Mouse (Mus musculus) cerebellum, postnatal 14 days (tissue): ENCODE data around the gene Abhd12.

Source experiments
- DNase-seq, 2 experiments: peaks; one replicate each; pipeline ENCODE4 v3.0.0; 2021; ENCODE audit warnings: mixed read lengths in 2 of 2

Abhd12 gene

DNA sequence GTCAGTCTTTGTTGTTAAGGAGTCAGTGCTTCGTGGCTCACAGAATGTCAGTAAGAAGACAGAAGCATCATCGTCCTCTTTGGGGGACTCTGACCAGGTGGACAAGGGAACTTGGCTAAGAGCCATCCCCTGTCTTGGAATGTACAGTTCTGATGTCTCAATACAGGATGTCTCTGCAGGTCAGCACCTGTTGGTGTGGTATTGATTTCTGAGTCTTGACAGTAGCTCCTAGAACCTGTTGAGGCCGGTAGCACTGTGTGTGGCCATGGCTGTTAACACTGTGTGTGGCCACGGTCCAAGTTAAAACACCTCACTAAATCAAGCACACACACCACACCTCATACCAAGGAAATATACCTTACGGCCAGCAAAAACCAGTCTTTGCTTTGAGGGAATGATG, 103.9 kb downstream of the Abhd12 start:
- DNase-seq, result no peak

DNA sequence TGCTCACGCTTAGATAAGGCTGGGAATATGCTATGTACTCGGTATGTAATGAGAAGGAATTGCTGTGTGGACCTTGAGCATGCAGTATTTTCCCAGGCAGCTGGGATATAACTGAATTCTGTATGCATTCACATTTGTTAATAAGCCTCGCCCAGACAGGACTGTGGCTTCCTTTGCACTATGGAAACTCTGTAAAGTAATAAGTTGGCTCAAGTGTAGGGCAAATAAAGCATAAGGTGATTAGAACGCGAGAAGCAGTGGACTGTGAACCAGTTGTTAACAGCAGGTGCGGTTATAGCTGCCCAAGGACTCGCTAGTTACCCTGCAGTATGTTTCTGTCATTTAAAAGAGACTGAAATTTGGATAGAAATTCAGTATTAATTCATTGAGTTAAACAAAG, 106.5 kb downstream of the Abhd12 start:
- DNase-seq, result no peak

DNA sequence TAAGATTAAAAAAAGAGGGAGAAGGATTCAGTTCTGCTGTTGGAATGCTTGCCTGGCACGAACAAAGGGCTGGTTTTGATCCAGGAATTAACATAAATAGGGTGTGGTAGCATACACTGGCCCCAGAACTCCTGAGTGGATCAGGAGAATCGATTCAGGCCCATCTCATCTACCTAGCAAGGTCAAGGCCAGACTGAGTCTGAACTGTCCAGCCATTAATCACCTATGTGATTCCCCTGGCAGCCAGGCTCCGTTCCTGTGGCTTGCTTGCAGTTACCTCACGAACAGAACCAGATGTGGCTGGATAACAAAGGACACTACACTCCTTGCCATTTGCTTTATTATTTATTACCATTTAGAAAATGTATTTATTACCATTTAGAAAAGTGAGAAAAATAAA, 111.2 kb downstream of the Abhd12 start:
- no peak for DNase-seq

DNA sequence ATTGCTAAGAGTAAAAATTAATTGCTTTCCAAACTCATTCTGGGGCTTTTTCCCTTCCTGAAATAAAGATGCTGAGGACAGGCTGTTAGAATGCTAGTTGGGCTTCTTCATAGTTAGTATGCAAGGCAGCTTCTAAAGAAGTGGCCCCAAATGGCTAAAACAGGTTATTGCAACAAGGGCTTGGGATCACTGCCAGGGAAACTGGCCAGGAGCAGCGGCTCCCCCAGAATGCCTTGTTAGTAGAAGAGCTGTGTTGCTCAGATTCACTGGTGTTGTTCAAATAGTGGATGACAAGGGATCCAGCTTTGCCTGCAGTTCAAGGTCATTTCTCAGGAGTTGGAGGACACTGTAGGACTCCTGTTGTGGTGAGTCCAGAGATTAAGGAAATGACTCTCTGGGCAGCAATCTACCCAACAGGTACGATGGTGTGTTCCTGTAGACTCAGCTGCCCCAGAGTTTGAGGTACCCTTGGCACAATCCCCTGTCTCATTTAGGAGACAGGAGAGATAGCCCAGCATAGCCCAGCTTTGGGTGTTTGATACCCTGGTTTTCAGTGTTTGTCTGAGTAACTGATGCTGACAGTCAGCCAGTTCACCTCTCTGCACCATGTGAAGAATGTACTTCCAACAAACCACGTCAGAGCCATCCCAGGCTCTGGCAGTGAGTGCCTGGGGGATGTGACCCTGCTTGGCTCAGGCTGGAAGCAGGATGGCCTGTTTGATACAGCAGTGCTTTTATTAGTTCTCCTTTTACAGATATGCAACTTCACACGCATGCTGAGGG, 115.6 kb downstream of the Abhd12 start:
- peak; percentile 92 to 95 for DNase-seq

DNA sequence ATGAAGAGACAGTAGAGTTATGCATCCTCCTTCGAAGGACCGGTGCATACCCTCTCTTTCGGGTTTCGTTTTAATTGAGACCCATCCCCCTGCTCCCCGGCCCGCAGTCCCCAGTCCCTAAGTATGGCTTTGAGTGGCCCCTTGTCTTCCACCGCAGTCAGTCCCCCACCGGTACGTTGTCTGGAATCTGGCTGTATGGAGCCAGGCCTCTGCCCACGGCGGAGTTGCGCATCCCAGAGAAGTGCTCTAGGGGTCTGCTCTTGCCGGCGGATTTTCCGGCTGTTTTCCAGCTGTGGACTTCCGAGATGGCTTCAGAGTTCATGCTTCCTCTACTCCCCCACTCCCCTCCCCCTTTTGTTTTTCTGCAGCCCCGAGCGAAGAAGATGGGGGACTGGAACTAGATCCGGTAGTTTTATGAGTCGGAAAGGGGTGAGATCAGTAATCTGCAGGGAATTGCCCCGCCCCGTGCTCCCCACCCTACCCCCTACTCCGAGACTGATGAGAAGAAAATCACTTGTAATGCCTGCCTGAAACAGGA, 117.2 kb downstream of the Abhd12 start:
- no peak for DNase-seq

DNA sequence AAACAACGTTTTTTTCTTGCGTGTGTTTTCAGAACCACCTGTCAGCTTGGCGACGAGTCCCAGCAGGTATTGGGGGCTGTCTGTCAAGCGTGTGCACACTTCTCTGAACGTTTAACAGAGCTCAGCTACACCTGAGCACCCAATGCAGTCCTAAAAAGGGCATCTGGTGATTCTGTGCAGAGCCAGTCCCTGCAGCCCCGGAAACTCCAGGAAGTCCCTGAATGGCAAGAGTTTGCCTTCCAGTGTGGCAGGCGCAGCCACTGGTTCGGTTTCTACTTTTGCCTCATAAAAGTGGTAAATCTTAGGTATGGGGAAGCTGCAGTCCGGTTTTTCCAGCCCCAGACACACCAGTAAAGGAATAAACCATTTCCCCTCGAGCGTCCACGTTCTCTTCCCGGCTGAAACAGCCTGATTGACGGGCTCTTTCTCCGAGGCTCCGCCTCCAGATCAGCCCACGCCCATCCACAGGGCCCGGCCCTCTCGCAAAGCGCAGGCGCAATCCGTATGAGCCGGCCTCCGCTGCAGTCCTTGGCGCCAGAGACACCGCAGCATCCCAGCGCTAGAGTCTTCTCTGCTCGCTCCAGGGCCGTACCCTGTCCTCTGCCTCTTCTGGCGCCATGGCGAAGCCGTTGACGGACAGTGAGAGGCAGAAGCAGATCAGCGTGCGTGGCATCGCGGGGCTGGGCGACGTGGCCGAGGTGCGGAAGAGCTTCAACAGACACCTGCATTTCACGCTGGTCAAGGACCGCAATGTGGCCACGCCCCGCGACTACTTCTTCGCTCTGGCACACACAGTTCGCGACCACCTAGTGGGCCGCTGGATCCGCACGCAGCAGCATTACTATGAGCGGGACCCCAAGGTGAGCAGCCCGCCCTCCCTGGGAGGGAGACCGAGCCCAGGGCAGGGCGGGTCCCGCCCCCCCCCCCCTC, 118.0 kb downstream of the Abhd12 start, which contains the start of gene Pygb:
Gene Pygb (plus strand): TSS at position 485 of the 930 bp plus-strand sequence.
- peak; percentile 87 to 88 for DNase-seq

DNA sequence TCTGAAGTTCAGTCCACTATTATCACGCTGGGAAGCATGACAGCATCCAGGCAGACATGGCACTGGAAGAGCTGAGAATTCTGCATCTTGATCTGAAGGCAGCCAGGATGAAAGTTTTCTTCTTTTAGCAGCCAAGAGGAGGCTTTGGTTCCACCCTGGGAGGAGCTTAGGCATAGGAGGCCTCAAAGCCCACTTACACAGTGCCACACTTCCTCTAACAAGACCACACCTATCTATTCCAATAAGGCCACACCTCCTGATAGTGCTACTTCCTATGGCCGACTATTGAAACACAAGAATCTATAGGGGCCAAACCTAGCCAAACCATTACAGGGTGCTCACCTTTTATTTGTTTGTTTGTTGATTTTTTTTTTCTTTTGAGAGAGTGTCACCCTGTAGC, 121.7 kb downstream of the Abhd12 start:
- DNase-seq, result no peak
